Mouse (Mus musculus): ENCODE measurements at regions not wholly inside any gene's neighbourhood (a gene's known extent, or its start where the extent isn't known, plus 50 kb on each side); places are given as distances from the start of the nearest gene placed in this dataset.

DNA sequence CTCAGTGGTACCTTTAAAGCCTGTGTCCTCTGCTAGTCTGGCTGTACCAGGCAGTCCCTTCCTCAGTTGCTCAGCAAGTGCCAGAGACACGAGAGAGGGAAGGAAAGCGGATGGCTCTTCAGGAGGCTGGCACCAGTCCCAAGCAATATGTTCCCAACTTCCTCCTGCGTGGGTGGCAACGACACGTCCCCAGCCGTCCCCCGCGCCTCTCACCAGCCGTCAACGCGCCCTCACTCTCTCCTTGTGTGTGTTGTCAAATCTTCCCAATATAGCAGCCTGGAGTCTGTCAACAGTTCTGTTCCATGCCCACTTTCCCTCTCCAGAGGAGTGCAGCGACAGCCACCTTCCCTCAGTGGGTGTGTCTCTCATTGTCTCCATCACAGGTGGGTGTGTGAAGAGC lies 210.0 kb upstream of the Csf3r start:
- TF ChIP-seq CTCF (IDR thresholded peaks at IDR 0.05; ENCODE audit: borderline replicate concordance, extremely low read depth, insufficient read depth, insufficient read length) = no peak
- TF ChIP-seq POLR2A (IDR thresholded peaks at IDR 0.05; ENCODE audit: borderline replicate concordance, extremely low read depth, insufficient read depth, insufficient read length, poor library complexity, severe bottlenecking) = no peak
